Mouse (Mus musculus) cortical plate, adult 2 months (tissue): ENCODE measurements around the gene Thap8.

Source experiments
- CTCF ChIP-seq: fragments of 200-500 bp; IDR thresholded peaks from 2 replicates; pipeline ENCODE4 v1.5.1; 2011; ENCODE audit warnings: mild to moderate bottlenecking, control low read depth, low read length; ENCODE audit not compliant: insufficient read depth; ENCODE audit errors: extremely low read depth
- POLR2A ChIP-seq: fragments of 200-500 bp; IDR thresholded peaks from 2 replicates; pipeline ENCODE4 v1.6.1; 2011; ENCODE audit warnings: mild to moderate bottlenecking, low read length, control low read depth; ENCODE audit not compliant: insufficient read depth; ENCODE audit errors: extremely low read depth

GRCm38 (mm10) chr7:30328379-30328778 is 48.5 kb downstream of the Thap8 start:
- TF ChIP-seq CTCF (no peak), POLR2A (no peak)
